Mouse (Mus musculus) intestine, embryonic 15.5 days (tissue): ENCODE data around the gene Ctsl. TPM values are rescaled to one million over a fixed set of nuclear protein-coding genes. Genes with fewer than 3 reads are reported as not detected.
A peak's percentile ranks its signal among the peaks of the same experiment; 100 is the strongest.

Source experiments
- ATAC-seq: fragments of 200-750 bp; cut with Nextera tagmentation; 2 replicates; pipeline ENCODE4 v1.8.0; 2017; ENCODE audit warnings: moderate TSS enrichment, moderate library complexity
- H3K27ac ChIP-seq: fragments of 300-500 bp; sonication (generic); 2 replicates; pipeline ENCODE4 v1.5.1; 2015; ENCODE audit warnings: mild to moderate bottlenecking, inconsistent platforms
- H3K27me3 ChIP-seq: fragments of 300-500 bp; sonication (generic); replicated peaks from 2 replicates; pipeline ENCODE4 v1.6.1; 2015; ENCODE audit warnings: inconsistent platforms
- H3K36me3 ChIP-seq: fragments of 300-500 bp; sonication (generic); 2 replicates; pipeline ENCODE4 v1.6.1; 2015; ENCODE audit warnings: inconsistent platforms
- H3K4me1 ChIP-seq: fragments of 300-500 bp; sonication (generic); replicated peaks from 2 replicates; pipeline ENCODE4 v1.6.1; 2015; ENCODE audit warnings: inconsistent platforms
- H3K4me2 ChIP-seq: fragments of 300-500 bp; sonication (generic); replicated peaks from 2 replicates; pipeline ENCODE4 v1.6.1; 2015; ENCODE audit warnings: mild to moderate bottlenecking, inconsistent platforms
- H3K4me3 ChIP-seq: fragments of 300-500 bp; sonication (generic); replicated peaks from 2 replicates; pipeline ENCODE4 v1.5.1; 2015; ENCODE audit warnings: inconsistent platforms
- H3K9ac ChIP-seq: fragments of 300-500 bp; sonication (generic); 2 replicates; pipeline ENCODE4 v1.6.1; 2015; ENCODE audit warnings: inconsistent platforms
- H3K9me3 ChIP-seq: fragments of 300-500 bp; sonication (generic); 2 replicates; pipeline ENCODE4 v1.6.1; 2016; ENCODE audit warnings: inconsistent platforms
- WGBS: fragments of 180-500 bp; shearing (Covaris S2); methylation state at CpG from one replicate; pipeline ENCODE4 v1.1.7; 2015; 5-methylcytosine and 5-hydroxymethylcytosine counted together
- polyA plus RNA-seq: library from polyadenylated mRNA; unstranded; fragments of >200 nt; fragmentation: Nextera tagmentation; extraction: Ambion mirVana; gene quantifications from 2 replicates; pipeline ENCODE4 v1.2.1, GENCODE M21; 2015

Gene Ctsl
- polyA plus RNA-seq, 1 experiment from 2014 or later, result 195 TPM

DNA sequence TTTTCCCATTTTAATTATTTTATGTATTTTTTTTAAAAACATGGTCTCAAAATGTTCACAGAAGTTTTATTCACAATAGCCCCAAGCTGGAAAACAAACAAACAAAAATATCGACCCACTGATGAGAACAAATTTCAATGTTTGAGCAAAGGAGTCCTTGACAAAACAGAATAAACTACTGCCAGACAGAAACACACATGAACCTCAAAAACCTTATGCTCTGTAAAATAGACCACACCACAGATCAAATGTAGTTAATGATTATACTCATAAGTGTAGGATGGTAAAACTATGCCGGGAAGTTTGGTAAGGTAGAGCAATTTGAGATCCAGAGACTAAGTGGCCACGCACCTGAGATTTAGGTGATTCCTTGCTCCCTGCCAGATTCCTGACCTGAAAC, 37.6 kb downstream of the Ctsl start:
- no peak overlapping the region for H3K9ac ChIP-seq
- no peak overlapping the region for H3K27ac ChIP-seq
- no peak for ATAC-seq
- no peaks in the 10 kb centered on the region for H3K36me3 ChIP-seq
- no peaks in the 10 kb centered on the region for H3K4me1 ChIP-seq
- H3K4me3 ChIP-seq, result no peak overlapping the region
- H3K27me3 ChIP-seq, result no peaks in the 10 kb centered on the region
- WGBS, result 64% methylated on average over 3 of the region's 3 CpGs
- H3K4me2 ChIP-seq, result no peak overlapping the region
- no peaks in the 10 kb centered on the region for H3K9me3 ChIP-seq

DNA sequence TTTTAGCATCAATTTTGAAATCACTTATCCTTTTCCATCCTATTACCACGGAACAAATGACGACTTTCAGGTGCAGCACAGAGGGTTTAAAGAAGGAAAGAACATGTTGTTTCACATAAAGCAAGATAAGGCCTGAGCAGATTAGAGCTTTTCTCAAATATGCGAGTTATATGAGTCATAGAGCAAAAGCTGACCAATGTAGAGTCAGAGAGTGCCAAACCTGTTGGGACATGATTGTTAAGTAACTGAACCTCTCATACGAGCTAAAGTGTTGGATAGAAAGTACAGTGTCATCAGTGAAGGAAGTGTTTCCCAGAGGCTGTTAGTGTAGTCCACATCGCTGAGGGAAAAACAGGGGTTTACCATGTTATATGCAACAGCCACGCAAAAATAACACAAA, 38.4 kb downstream of the Ctsl start:
- no peak overlapping the region for H3K9ac ChIP-seq
- no peaks in the 10 kb centered on the region for H3K4me1 ChIP-seq
- no peaks in the 10 kb centered on the region for H3K27me3 ChIP-seq
- H3K27ac ChIP-seq, result no peak overlapping the region
- H3K4me2 ChIP-seq, result no peak overlapping the region
- H3K36me3 ChIP-seq, result no peaks in the 10 kb centered on the region
- WGBS, result 64% methylated on average over 6 of the region's 6 CpGs
- 0 out of 2 replicates have a peak, but pooled peaks have one; percentile 26 for ATAC-seq
- no peak overlapping the region for H3K4me3 ChIP-seq
- H3K9me3 ChIP-seq, result no peaks in the 10 kb centered on the region

DNA sequence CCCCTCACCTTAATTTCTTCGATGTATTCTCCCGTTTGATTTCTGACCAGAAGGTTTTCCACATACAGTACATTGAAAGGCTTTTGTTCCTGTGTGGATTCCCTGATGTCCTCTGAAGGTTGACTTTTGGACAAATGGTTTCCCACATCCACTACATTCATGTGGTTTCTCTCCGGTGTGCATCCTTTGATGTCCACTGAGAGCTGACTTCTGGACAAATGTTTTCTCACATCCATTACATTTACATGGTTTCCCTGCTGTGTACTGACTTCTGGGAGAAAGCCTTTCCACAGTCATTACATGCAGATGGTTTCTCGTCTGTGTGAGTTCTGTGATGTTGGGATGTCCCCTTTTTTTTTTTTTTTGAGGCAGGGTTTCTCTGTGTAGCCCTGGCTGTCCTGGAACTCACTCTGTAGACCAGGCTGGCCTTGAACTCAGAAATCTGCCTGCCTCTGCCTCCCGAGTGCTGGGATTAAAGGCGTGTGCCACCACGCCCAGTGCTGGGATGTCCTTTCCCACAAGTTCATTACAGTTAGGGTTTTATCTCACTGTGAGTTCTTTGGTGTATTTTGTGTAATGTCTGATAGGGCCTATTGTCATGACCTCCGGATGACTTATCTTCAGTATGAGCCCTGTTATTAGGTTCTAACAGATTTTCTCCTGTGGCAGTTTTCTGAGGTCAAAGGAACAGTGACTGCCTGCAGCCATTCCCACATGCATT, 48.0 kb downstream of the Ctsl start:
- Histone ChIP-seq H3K9me3 (no peaks in the 10 kb centered on the region), H3K27ac (no peak overlapping the region), H3K27me3 (no peaks in the 10 kb centered on the region), H3K4me3 (no peak overlapping the region), H3K9ac (no peak overlapping the region), H3K36me3 (no peaks in the 10 kb centered on the region), H3K4me2 (no peak overlapping the region), H3K4me1 (no peaks in the 10 kb centered on the region)
- 84% methylated on average over 8 of the region's 8 CpGs for WGBS
- no peak for ATAC-seq

DNA sequence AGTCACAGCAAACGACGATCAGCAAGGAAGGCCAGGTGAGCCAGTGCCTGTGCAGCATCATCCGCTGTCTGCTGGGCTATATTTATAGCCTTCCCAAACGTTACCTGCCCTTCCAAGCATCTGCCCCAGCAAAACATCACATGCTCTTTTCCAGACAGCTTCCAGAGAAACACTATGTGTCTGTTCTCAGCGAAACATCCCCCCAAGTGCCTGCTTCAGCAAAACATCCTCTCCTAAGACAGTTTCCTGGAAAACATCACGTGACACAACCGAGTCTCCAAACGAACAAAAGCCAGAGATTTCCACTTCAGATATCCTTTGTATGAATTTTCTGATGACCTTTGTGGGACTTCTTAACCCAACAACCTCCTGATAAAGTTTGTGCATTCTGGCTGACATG, 50.4 kb downstream of the Ctsl start:
- Histone ChIP-seq H3K4me3 (no peak overlapping the region), H3K4me2 (no peak overlapping the region), H3K4me1 (no peaks in the 10 kb centered on the region), H3K9me3 (no peaks in the 10 kb centered on the region), H3K27me3 (no peaks in the 10 kb centered on the region), H3K36me3 (no peaks in the 10 kb centered on the region), H3K27ac (no peak overlapping the region), H3K9ac (no peak overlapping the region)
- WGBS, result 44% methylated on average over 8 of the region's 8 CpGs
- no peak for ATAC-seq

DNA sequence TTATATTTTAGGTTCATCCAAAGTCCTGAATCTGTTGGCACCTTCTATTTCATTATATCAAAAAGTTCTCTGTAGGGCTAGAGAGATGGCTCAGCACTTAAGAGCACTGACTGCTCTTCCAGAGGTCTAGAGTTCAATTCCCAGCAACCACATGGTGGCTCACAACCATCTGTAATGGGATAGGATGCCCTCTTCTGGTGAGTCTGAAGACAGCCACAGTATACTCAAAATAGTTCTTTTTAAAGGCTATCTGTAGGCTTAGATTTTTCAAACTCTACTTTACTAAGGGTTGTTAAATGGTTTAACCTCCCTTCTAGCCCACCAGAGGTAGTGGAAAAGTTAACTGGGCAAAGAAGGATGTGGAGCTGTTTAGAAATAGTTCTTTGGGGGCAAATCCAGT, 50.9 kb downstream of the Ctsl start:
- H3K36me3 ChIP-seq, result no peaks in the 10 kb centered on the region
- no peaks in the 10 kb centered on the region for H3K27me3 ChIP-seq
- H3K4me2 ChIP-seq, result no peak overlapping the region
- H3K27ac ChIP-seq, result no peak overlapping the region
- no peaks in the 10 kb centered on the region for H3K4me1 ChIP-seq
- no peak overlapping the region for H3K9ac ChIP-seq
- no peak for ATAC-seq
- no peak overlapping the region for H3K4me3 ChIP-seq
- no peaks in the 10 kb centered on the region for H3K9me3 ChIP-seq

DNA sequence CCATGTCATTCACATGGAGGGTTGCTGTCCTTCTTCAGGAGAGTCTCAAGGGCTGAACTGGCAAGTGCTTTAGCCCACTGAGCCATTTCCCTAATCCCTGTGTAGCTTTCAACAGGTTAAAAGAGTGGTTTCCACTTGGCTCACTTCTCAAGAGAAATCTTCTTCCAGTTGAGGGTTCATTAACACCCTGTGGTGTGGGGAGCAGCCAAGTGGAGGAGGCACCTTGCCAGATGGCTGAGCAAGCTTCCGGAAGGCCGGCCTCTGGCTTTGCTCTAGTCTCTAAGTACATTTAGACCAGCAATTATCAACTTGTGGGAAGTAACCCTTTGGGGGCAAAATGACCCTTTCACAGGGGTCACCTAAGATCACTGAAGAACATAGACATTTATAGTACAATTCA, 52.3 kb downstream of the Ctsl start:
- Histone ChIP-seq H3K4me2 (no peak overlapping the region), H3K36me3 (no peaks in the 10 kb centered on the region), H3K4me3 (no peak overlapping the region), H3K27ac (no peak overlapping the region), H3K9me3 (no peaks in the 10 kb centered on the region), H3K4me1 (no peaks in the 10 kb centered on the region), H3K9ac (no peak overlapping the region), H3K27me3 (no peaks in the 10 kb centered on the region)
- 85% methylated on average over 2 of the region's 2 CpGs for WGBS
- no peak for ATAC-seq

DNA sequence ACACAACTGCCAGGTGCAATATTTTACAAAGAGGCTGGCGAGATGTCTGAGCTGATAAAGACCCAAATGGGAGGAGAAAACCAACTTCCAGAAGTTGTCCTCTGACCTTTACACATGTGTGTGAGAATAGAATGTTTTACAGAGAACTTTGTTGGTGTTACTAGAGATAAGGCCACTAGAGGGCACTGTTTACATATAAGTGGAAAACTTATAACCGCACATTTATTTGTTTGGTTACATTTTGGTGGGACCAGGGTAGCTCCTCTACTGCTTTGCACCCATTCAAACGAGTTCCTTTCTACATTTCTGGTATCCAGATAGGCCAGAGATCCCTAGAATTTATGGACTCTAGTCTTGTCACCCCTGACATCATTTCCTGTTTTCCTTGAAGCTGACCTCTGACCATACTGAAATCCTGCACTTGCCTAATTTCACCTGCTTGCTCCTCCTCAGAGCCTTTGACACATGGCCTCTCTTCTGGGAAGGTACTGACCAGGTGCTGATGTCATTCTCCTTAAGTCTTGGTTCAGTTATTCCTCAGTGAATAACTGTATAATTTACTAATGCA, 55.1 kb downstream of the Ctsl start:
- no peaks in the 10 kb centered on the region for H3K36me3 ChIP-seq
- no peaks in the 10 kb centered on the region for H3K9me3 ChIP-seq
- peaks cover 7% of the 10 kb centered on the region for H3K4me1 ChIP-seq
- H3K4me3 ChIP-seq, result no peak overlapping the region
- no peaks in the 10 kb centered on the region for H3K27me3 ChIP-seq
- 0% methylated on average over 3 of the region's 3 CpGs for WGBS
- no peak for ATAC-seq
- H3K27ac ChIP-seq, result no peak overlapping the region
- no peak overlapping the region for H3K4me2 ChIP-seq
- no peak overlapping the region for H3K9ac ChIP-seq

DNA sequence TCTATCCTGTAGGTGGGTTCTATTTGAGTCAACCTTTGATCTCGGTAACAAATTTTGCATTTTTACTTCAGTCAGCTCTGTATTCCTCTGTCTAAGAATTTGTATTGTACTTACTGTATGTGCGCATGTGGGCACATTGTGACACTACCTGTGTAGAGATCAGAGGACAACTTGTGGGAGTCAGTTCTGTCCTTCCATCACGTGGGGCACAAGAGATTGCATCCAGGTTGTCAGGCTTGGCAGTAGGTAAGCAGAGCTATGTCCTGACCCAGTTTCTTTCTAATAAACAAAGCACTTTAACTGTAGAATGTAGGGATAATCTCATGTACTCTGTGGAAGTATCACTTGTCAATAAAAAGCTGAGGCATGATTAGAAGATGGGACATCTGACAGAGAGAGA, 56.6 kb downstream of the Ctsl start:
- Histone ChIP-seq H3K36me3 (no peaks in the 10 kb centered on the region), H3K9me3 (no peaks in the 10 kb centered on the region), H3K4me1 (peaks cover 18% of the 10 kb centered on the region), H3K4me2 (no peak overlapping the region), H3K27me3 (no peaks in the 10 kb centered on the region), H3K9ac (no peak overlapping the region), H3K27ac (no peak overlapping the region), H3K4me3 (no peak overlapping the region)
- ATAC-seq, result no peak
- WGBS, result 66% methylated on average over 3 of the region's 3 CpGs

DNA sequence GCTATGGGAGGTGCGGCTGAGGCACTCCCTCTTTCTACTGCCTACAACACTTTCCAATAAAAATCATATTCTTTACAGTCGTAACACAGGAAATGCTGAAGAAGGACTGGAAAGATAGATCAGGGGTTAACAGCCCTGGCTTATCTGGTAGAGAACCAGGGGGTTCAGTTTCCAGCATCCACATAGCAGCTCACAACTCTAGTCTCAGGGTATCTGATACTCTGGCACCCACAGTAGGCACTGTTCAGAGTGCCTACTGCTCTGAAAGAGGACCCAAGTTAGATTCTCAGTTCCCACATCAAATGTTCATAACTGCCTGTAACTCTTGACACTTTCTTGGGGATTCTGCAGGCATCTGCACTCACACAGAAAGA, 57.8 kb downstream of the Ctsl start:
- ATAC-seq, result no peak
- no peak overlapping the region for H3K27ac ChIP-seq

DNA sequence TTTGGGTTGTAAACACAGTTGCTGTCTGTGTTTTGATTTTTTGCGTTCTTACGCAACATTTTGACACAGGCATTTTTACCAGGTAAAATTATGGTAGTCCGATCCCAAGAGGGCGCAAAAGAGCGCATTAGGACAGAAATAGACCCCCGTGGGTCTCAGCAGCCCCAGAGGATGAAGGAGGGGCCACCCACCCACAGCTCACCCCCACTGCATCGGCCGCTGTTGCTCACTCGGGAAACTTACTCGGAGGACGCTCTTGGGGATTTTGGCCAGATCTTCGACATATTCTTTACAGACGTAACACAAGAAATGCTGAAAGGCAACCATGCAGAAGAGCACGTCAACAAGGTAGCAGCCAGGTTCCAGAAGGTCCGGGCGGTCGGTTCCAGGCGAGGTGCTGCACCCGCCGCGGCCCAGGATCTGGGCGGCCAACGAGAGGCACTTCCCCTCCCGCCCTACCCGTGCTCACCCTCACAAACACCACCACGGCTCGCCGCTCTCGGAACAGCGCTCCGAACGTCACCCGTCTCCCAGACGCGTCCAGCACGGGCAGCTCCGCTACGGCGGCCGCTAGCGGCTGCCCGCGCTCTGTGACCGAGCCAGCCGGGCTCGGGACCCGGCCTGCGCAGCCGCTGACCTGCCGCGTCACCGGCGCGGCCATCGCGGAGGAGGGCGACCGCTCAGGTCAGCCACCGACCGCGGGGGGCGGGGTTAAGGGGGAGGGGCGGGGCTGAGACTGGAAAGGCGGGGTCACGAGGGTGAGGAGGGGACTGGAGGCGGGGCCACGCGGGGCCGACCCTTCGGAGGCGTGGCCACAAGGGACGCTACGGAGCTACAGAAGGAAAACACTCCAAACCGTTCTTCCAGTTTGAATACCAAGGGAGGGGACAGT, 58.4 kb downstream of the Ctsl start, which contains the start of gene Aaed1:
TSS of gene Aaed1 (minus strand) at position 687 of the 892 bp plus-strand sequence.
- peaks cover 18% of the 10 kb centered on the region for H3K4me1 ChIP-seq
- ATAC-seq, result peak; percentile 96

More for the DNA sequence above, 57.8 kb downstream of the Ctsl start:
- 0% methylated on average over 2 of the region's 2 CpGs for WGBS
- Histone ChIP-seq H3K9ac (no peak overlapping the region), H3K9me3 (no peaks in the 10 kb centered on the region), H3K36me3 (no peaks in the 10 kb centered on the region), H3K4me1 (peaks cover 18% of the 10 kb centered on the region), H3K4me3 (peak overlapping the region; percentile 71), H3K4me2 (peak overlapping the region; percentile 62), H3K27me3 (no peaks in the 10 kb centered on the region)

DNA sequence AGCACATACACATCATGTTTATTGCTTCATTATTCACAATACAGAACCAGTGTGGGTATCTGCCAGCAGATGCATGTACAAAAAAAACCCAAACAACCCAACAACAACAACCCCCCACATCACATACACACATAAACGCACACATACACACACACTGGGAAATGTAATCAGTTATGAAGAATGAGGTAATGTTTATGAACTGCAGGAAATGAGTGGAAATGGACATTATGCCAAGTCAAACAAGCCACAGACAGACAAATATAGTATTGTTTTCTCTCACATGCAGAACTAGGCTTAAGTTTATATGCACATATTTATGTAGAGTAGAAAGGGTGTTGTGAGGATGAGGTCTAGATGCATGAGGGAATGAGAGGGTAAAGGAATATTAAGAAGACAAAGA, 59.4 kb downstream of the Ctsl start:
- no peak for ATAC-seq

More for the DNA sequence above, 58.4 kb downstream of the Ctsl start, which contains the start of gene Aaed1:
- H3K27ac ChIP-seq, result peak within 1 kb of the TSS; percentile 93
- peak within 1 kb of the TSS; percentile 62 for H3K4me2 ChIP-seq
- H3K36me3 ChIP-seq, result peaks cover 5% of the 10 kb centered on the region
- H3K27me3 ChIP-seq, result no peaks in the 10 kb centered on the region
- peak within 1 kb of the TSS; percentile 71 for H3K4me3 ChIP-seq
- no peaks in the 10 kb centered on the region for H3K9me3 ChIP-seq
- H3K9ac ChIP-seq, result peak within 1 kb of the TSS; percentile 73
- under 1% methylated on average over 74 of the region's 74 CpGs for WGBS

DNA sequence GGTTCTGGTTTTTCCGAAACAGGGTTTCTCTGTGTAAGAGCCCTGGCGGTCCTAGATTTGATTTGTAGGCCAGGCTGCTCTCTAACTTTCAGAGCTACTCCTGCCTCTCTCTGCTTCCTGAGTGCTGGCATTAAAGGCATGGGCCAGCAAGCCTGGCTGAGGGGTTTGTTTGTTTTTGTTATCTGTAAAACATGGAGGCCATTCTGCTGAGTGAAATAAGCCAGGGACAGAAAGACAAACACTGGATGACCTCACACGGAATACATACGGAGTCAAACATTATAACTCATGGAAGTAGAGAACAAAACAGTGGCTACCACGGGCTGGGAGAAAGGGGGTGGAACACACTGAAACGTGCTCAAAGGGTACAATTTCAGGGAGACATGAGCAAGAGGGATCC, 60.1 kb downstream of the Ctsl start:
- H3K9me3 ChIP-seq, result no peaks in the 10 kb centered on the region
- 24% methylated on average over 6 of the region's 6 CpGs for WGBS
- no peak for ATAC-seq
- 0 out of 2 replicates have a peak overlapping the region, but pooled peaks have one; percentile 4 for H3K27ac ChIP-seq
- H3K4me2 ChIP-seq, result peak overlapping the region; percentile 7; the same call in 1 of the 2 replicates
- H3K36me3 ChIP-seq, result peaks cover 7% of the 10 kb centered on the region
- H3K4me1 ChIP-seq, result peaks cover 18% of the 10 kb centered on the region
- no peak overlapping the region for H3K4me3 ChIP-seq
- no peaks in the 10 kb centered on the region for H3K27me3 ChIP-seq
- H3K9ac ChIP-seq, result no peak overlapping the region

More for the DNA sequence above, 59.4 kb downstream of the Ctsl start:
- no peak overlapping the region for H3K9ac ChIP-seq
- no peaks in the 10 kb centered on the region for H3K9me3 ChIP-seq
- peaks cover 18% of the 10 kb centered on the region for H3K4me1 ChIP-seq
- H3K27me3 ChIP-seq, result no peaks in the 10 kb centered on the region
- H3K4me3 ChIP-seq, result peak overlapping the region; percentile 71
- peak overlapping the region; percentile 62 for H3K4me2 ChIP-seq
- peaks cover 7% of the 10 kb centered on the region for H3K36me3 ChIP-seq
- WGBS, result 35% methylated on average over 1 of the region's 1 CpGs
- peak overlapping the region; percentile 32; the same call in 1 of the 2 replicates for H3K27ac ChIP-seq
